Mouse (Mus musculus): ENCODE results near the gene Rnf212b.

- TF ChIP-seq CTCF (IDR thresholded peaks at IDR 0.05; ENCODE audit: low read depth, low read length) (no peak), POLR2A (IDR thresholded peaks at IDR 0.05; ENCODE audit: extremely low read depth, insufficient read depth, low read length) (no peak)
Observed at GRCm38 (mm10) chr14:54799686-54800085, 14.3 kb upstream of the Rnf212b start.
